Mouse (Mus musculus): Measurements from ENCODE around the gene Resf1.

GRCm38 (mm10) chr6:149337990-149338389 is 28.8 kb downstream of the Resf1 start:
- TF ChIP-seq POLR2A (IDR thresholded peaks at IDR 0.05; ENCODE audit: insufficient read length, low read depth), result no peak
- TF ChIP-seq MYOG (IDR thresholded peaks at IDR 0.05; ENCODE audit: control insufficient read depth in 1 of 3, insufficient read depth in 1 of 3, insufficient read length in 2 of 3, low read depth in 2 of 3), result no peak
- TF ChIP-seq TCF12 (IDR thresholded peaks at IDR 0.05; ENCODE audit: insufficient read depth, poor library complexity, severe bottlenecking), result no peak
